ENCODE assay signal across 8 mouse cellular contexts in genomic region chr17:31570321-31570925, GRCm38 (mm10). TPM values are rescaled to one million over a fixed set of nuclear protein-coding genes. Genes with fewer than 3 reads are reported as not detected.
DNase-seq lines count a peak whose midpoint lies in the region; ATAC-seq and TF ChIP-seq lines count a peak whose summit lies in the region.

No protein-coding gene starts in this region.

- no peaks in the 10 kb centered on the region for H3K9me3 ChIP-seq in lung, embryonic 14.5 days (ENCODE audit: low read depth, low read length)
- no peaks in the 10 kb centered on the region for H3K9me3 ChIP-seq in neural tube, embryonic 11.5 days (ENCODE audit: control insufficient read depth, low read length)

- ATAC-seq in lung, embryonic 14.5 days (ENCODE audit: insufficient read depth), result peak; percentile 61; the same call in 1 of the 2 replicates
- 0 out of 4 replicates have a peak, but pooled peaks have one; percentile 40 to 49 for ATAC-seq in hematopoietic stem cell, adult 5-6 weeks (replicated peaks in 1 of 2; ENCODE audit: insufficient read depth in 1 of 2, low FRiP score in 2 of 2, low TSS enrichment in 1 of 2, low read depth in 1 of 2, poor library complexity in 2 of 2, severe bottlenecking in 2 of 2)
- ATAC-seq in neural tube, embryonic 11.5 days (ENCODE audit: insufficient read depth, low FRiP score, low TSS enrichment), result peak; percentile 81; the same call in 1 of the 2 replicates

- H3K27ac ChIP-seq in lung, embryonic 14.5 days (ENCODE audit: low read depth), result no peak overlapping the region
- no peak overlapping the region for H3K27ac ChIP-seq in neural tube, embryonic 11.5 days (ENCODE audit: low read depth, low read length)

- no peak overlapping the region for H3K4me2 ChIP-seq in lung, embryonic 14.5 days
- H3K4me2 ChIP-seq in neural tube, embryonic 11.5 days (ENCODE audit: low read depth), result no peak overlapping the region

- DNase-seq in cerebellum, postnatal 4 days (ENCODE audit: low spot score in 2 of 2), result peak; percentile 32 to 49
- no peak for DNase-seq in cerebellum, adult 9-10 months
- peak; percentile 50 for DNase-seq in lung, embryonic 14.5 days
- no peak for DNase-seq in lung, adult 18-20 months
- DNase-seq in R1 (ENCODE audit: low read depth, low spot score), result peak; percentile 75
- no peak for DNase-seq in neural tube, embryonic 11.5 days (ENCODE audit: low spot score)
- DNase-seq in adrenal gland, adult 8-10 months, result no peak

- no peak for TF ChIP-seq CTCF in lung, embryonic 14.5 days (IDR thresholded peaks at IDR 0.05; ENCODE audit: low read depth)

- H3K27me3 ChIP-seq in lung, embryonic 14.5 days (ENCODE audit: insufficient read depth, low read length), result no peaks in the 10 kb centered on the region
- no peaks in the 10 kb centered on the region for H3K27me3 ChIP-seq in neural tube, embryonic 11.5 days (ENCODE audit: control insufficient read depth, insufficient read depth, low read length)

- peaks cover 9% of the 10 kb centered on the region; the same call in 1 of the 2 replicates for H3K36me3 ChIP-seq in lung, embryonic 14.5 days (ENCODE audit: insufficient read depth)
- no peaks in the 10 kb centered on the region for H3K36me3 ChIP-seq in neural tube, embryonic 11.5 days (ENCODE audit: control insufficient read depth, insufficient read depth, low read length)

- H3K9ac ChIP-seq in lung, embryonic 14.5 days, result no peak overlapping the region
- H3K9ac ChIP-seq in neural tube, embryonic 11.5 days (ENCODE audit: low read length), result no peak overlapping the region

- H3K4me1 ChIP-seq in lung, embryonic 14.5 days (ENCODE audit: insufficient read depth), result peaks cover 15% of the 10 kb centered on the region
- H3K4me1 ChIP-seq in neural tube, embryonic 11.5 days (ENCODE audit: control insufficient read depth, insufficient read depth, low read length), result peaks cover 19% of the 10 kb centered on the region

- no peak overlapping the region for H3K4me3 ChIP-seq in lung, embryonic 14.5 days (ENCODE audit: low read depth, low read length)
- no peak overlapping the region for H3K4me3 ChIP-seq in neural tube, embryonic 11.5 days (ENCODE audit: low read depth, low read length)

- 86% methylated on average over 9 of the region's 9 CpGs for WGBS in lung, embryonic 14.5 days
- WGBS in neural tube, embryonic 11.5 days, result 94% methylated on average over 9 of the region's 9 CpGs

RNA-seq across cellular contexts. Expression of gene Pknox1, which starts 5.9 kb away (rescaled TPM):
- 53.3 and 54.1 TPM in 2 replicates for polyA plus RNA-seq in lung, embryonic 14.5 days (2014; fragmentation: Nextera tagmentation; extraction: Ambion mirVana)
- 30.8 and 31.6 TPM in 2 replicates for total RNA-seq in hematopoietic stem cell, adult 5-6 weeks (2017)
- polyA plus RNA-seq in neural tube, embryonic 11.5 days (2014; fragmentation: Nextera tagmentation; extraction: Ambion mirVana), result 46.4 and 52.4 TPM in 2 replicates
- 10 to 100 TPM; 20.6 to 28.1 (median 24.2) TPM for total RNA-seq in adrenal gland, adult 8-10 months (2022)

RNA-seq across cellular contexts. Expression of gene Ndufv3, which starts 50.5 kb away (rescaled TPM):
- polyA plus RNA-seq in lung, embryonic 14.5 days (2014; fragmentation: Nextera tagmentation; extraction: Ambion mirVana), result 238 and 257 TPM in 2 replicates
- 127 and 203 TPM in 2 replicates for total RNA-seq in hematopoietic stem cell, adult 5-6 weeks (2017)
- 250 and 260 TPM in 2 replicates for polyA plus RNA-seq in neural tube, embryonic 11.5 days (2014; fragmentation: Nextera tagmentation; extraction: Ambion mirVana)
- total RNA-seq in adrenal gland, adult 8-10 months (2022), result 100 to 1,000 TPM; 254 to 452 (median 371) TPM

RNA-seq across cellular contexts. Expression of gene Wdr4, which starts 50.6 kb away (rescaled TPM):
- 40.5 and 46.3 TPM in 2 replicates for polyA plus RNA-seq in lung, embryonic 14.5 days (2014; fragmentation: Nextera tagmentation; extraction: Ambion mirVana)
- 17.9 and 25.9 TPM in 2 replicates for total RNA-seq in hematopoietic stem cell, adult 5-6 weeks (2017)
- 40.1 and 42.5 TPM in 2 replicates for polyA plus RNA-seq in neural tube, embryonic 11.5 days (2014; fragmentation: Nextera tagmentation; extraction: Ambion mirVana)
- total RNA-seq in adrenal gland, adult 8-10 months (2022), result 10 to 100 TPM; 21.5 to 30.9 (median 26.1) TPM

Comparison
In these comparisons a context has a peak if more than half of its experiments do, and no peak if none do; other contexts are left out.
1. DNase-seq: peak in cerebellum, postnatal 4 days (2 of 2), lung, embryonic 14.5 days (single experiment) and R1 (single experiment); none in cerebellum, adult 9-10 months (single experiment), lung, adult 18-20 months (0 of 2), neural tube, embryonic 11.5 days (single experiment) and adrenal gland, adult 8-10 months (single experiment).
2. Peak in every context shown above with its lines, with median percentiles within 50 percentile points of each other: ATAC-seq.